Mouse (Mus musculus) frontal cortex, adult 2 months (tissue): Measurements from ENCODE around the gene Mpst. TPM values are rescaled to one million over a fixed set of nuclear protein-coding genes. Genes with fewer than 3 reads are reported as not detected.
A peak's percentile ranks its signal among the peaks of the same experiment; 100 is the strongest.

Experiments
- DNase-seq, 2 experiments: peaks; one replicate each; pipeline ENCODE4 v3.0.0; 2022; ENCODE audit warnings: low spot score in 1 of 2; ENCODE audit errors: extremely low spot score in 1 of 2
- polyA plus RNA-seq: library from polyadenylated mRNA; depleted of rRNA; stranded (reverse); fragments of >200 nt; gene quantifications from 2 replicates; pipeline ENCODE4 v1.2.3, GENCODE M21; 2012

The Mpst gene
- polyA plus RNA-seq, 1 experiment: 58.0 TPM

DNA sequence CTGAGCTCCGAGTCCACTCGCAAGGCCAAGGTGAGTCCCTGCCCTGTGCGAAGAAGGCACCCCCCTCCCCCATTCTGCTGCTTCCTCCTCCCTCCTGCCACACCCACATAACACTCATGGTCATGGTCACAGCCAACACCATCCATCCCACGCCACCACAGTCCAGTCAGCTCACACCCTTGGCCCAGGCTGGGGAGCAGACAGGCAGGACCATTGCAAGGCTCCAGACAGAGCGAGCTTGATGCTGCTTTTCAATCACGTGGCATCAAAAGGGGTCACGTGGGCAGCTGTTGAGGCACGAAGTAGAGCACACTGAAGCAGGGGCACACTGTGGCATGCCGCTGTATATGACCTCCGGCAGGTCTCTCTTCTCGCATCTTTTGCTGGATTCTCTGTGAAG is 29.5 kb downstream of the Mpst start:
- DNase-seq: no peak

DNA sequence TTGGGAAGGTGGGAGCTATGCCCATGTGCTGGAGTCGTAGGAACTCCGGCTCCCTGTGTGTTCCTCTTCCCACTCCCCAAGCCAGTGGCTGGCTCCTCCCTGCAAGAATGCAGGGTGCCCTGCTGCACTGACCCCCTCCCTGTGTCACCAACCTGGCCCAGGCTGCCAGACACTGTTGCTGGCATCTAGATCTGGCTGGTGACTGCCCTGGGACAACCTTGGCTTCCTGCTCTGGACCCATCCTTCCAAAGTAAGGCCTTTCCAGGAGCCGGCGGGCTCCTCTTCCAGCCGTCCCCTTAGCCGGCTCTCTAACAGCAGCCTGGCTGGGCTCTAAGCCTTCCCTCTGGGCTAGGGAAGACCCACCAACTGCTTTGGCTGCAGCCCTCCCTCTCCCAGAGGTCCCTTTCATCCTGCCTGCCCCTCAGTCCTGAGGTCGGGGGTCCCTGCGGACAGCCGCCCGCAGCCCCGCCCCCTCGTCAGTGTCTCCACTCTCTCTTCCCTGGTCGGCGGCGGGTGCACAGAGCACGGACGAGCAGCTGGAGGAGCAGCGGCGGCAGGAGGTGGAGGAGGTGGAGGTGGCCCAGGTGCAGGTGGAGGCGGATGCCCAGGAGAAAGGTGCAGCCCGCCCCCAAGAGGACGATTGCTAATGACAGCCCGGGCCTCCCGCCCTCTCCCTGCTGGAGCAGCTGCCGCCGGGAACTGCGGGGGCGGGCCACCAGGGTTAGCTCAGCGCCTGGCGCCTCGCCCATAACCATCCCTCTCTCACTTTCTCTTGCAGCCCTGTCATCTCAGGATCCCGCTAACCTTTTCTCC is 30.4 kb downstream of the Mpst start:
- peak; percentile 88 to 95 for DNase-seq

DNA sequence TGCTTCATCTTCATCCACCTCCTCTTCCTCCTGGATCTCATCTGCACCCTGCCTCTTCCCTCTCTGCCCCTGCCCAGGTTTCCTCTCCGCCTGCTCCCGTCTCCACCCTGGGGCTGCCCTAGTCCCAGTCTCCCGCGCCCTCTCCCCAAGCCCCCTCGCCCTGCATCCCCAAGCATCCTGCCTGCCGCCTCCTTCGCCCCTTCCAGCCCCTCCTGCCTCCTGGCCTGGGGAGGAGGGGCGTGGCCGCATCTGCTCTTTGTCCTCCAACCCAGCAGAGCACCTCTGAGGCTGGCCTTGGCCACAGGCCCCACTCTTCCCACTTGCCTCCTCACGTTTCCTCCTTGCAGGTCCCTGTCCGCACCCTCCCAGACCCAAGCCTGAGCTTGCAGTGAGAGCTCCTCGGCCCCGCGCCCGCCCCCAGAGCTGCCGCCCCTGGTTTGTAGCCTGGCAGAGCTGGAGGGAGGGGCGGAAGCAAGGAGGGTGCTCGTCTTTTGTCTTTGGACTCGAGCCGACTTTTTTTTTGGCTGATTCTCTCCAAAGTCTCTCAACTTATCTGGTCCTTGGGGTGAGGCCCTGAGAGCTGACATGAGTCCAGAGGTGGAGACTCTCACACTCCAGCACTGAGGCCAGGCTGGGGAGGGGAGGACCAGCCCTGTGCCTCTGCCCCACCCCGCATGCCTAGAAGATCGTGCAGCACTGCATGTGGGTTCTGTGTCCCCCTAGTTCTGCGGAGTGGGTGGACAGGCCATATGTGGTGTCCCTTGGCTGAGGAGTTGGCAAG is 31.2 kb downstream of the Mpst start:
- DNase-seq: peak; percentile 74 to 76

DNA sequence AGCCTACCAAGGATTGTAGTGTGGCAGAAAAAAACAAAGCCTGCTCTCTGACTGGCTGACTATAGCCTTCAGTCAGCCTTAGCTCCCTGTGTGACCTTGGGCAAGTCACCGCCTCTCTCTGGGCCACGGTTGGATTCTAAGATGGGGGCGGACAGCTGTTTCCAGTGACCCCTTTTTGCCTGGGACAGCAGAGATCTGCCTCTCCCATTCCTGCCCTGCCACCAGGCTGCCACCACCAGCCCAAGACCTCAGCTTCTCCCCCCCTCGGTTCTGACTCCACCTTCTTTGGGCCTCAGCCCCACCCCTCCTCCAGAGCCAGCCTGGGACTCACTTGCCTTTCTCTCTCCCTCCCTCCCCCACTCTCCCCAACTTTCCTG is 31.8 kb downstream of the Mpst start:
- no peak for DNase-seq

DNA sequence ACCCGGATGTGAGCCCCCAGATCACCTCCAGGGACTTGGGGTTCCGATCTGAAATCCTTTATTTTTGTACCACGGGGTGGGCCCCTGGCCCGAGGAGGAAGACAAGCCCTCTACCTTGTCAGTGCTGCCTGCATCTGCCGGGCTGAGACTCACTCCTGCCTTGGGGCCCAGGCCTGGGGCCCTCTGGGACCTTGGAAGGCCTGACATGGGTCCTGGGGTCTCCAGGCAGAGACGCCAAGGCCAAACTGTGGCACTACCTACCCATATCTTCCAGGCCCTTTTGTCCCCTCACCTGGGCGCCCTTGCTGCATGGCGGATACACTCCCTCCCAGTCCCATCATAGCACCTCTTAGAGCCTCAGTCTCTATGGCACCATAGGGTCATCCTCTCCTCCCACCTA is 32.3 kb downstream of the Mpst start:
- DNase-seq: no peak

DNA sequence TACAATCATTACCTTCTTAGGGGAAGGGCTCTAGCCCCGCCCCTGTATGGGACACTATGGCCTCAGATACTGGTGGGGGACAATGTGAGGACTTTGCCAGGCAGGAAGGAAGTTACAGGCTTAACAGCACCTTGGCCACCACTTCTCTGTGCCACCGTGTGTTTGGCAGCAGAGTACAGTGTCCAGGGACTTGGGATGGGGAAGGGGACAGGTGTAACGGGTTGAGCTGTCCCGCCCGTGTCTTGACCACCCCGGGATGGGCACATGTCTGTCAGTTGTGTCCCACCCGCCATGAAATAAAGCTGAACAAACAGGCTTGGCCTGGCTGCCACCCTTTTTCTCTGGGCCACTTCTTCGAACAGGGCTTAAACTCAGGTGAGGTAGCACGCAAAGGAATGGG is 32.8 kb downstream of the Mpst start:
- no peak for DNase-seq

DNA sequence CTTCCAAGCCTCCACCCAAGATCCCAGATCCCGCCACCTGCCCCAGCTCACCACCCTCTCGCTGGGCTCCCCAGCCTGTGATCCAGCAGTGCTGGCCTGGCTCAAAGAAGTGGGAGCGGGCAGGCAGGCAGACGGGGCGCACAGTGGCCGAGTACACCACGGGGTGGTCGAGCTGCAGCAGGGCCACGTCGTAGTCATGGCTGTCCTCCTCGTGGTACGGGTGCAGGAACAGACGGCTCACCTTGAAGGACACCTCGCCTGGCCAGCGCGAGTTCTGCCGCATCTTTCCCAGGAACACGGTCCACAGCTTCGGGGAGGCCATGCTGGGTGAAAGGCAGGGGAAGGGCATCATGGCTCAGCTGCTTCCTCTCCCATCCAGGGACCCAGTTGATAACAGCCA is 36.0 kb downstream of the Mpst start:
- no peak for DNase-seq

DNA sequence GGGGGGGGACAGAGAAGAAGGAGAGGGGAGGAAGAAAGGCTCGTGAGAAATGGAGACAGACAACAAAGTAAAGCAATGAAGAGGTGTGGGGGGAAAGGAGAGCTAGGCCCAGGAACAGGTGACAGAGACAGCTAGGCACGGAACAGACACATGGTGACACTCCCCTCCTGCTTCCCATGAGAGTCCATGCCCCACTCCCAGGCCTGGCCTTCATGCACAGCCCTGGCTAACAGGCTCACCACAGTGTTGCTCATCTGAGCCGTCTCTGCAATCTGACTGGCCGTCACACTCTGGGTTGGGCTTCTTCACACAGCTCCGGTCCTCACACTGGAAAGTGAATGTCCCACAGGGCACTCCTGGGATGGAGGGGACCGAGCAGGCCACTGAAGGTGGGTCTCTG is 37.6 kb downstream of the Mpst start:
- DNase-seq: no peak

DNA sequence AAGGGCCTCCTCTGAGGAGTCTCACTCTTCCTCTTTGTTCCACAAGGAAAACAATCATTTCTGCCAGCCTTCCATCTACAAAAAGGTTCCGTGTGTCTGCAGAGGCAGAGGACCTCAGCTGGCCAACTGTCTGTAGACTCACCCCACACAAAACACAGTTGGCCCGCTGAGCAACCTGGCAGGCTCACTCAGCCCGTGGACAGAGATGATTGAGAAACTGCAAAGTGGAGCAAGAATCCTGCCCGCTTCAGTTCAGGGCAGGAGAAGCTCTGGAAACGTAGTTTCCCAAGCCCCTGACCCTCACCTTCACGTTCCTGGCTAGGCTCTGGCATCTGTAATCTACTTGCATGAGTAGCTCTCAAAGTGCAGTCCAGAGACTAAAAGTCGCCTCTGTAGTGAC is 40.9 kb downstream of the Mpst start:
- no peak for DNase-seq

DNA sequence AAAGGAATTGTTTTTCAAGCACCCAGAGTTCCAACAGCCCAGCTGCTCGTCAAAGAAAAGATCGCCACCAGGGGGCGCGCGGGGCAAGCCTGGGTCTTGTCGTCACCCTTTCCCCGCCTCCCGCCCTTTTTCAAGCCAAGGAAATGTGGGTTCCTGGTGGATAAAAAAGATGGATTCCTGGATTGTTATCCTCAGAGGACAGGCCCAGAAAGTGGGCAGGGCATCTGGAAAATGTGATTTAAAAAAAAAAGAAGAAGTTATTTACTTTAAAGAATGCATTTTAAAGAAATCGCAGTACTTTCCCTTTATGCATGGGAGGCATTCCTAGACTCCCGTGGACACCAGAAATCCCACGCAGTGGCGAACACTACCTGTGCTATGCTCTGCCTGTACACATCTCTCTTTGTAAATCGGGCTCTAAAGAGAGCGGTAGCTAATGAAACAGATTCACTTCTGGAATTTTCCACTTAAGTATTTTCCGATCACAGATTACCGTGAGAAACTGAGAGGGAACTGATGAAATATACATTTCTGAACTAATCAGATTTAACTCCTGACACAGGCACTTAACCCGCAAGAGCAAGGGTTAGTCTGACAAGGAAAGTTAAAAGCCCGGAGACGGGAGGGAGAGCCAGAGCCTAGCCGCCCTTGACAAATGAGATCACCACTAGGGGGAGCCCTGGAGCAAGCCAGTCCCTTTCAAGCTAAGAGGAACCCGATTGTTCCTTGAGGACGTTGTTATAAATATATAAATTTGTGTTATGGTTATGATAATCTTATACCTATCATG is 41.7 kb downstream of the Mpst start:
- DNase-seq: peak; percentile 85 to 99

DNA sequence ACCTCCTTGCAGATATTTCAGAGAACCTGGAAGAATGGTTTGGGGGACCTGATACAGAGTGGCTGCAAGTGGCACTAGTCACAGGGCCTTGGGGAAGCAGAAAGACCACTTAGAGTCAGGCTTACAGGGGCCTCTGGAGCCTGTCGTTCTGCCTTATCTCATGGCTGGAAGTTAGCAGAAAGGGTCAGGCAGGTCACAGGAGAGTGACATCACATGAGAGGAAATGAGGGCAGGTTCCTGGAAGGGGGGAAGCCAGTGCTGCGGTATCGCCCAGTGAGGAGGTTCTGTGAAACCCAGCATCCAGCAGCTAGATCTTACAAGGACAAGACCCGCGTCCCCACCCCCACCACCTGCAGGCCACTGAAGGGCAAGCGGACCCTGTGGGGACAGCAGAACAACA is 42.9 kb downstream of the Mpst start:
- DNase-seq: no peak

DNA sequence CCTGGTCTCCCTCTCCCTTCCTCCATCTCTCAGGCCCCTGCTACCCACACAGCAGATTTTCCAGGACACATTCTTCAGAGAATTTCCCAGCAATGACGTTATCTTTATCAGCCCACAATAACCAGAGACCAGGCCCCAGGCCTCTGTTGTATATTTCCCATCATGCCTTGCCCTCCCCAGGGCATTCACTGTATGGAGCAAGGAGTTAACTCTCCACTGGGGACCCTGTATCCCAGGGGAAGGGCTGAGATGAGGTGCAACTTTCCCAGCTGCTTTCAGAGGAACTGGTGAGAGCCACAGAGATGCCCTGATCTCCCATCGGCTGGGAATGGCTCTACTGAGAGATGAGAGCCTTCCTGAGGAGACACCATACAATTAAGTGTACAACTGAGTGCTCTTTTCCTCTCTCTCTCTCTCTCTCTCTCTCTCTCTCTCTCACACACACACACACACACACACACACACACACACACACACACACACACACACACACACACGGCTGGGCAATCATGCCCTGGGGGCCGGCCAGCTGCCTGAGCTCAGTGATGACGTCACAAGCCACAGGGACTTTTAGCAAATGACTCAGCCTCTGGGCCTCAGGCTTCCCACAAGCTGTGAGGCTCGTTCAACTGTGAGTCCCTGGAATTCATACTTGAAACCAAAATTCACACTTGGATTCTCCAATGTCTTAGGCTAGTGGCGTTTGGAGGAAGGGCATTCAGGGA is 43.6 kb downstream of the Mpst start:
- peak in 1 of 2 experiments; percentile 76 for DNase-seq

DNA sequence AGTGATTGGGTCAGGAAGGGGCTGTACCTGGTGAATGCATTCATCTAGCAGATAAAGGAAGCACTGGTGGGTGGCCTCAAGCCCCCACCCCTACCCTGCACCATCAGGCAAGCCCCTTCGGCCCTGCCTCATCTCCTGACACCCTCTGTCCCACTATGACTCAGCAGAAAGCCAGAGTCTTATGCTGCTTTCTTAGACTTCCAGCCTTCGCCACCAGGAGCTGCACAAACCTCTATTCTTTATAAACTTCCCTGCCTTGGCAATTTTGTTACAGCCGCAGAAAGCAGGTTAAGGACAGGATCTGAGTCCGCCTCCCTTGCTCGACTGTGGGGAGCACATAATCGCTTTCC is 44.2 kb downstream of the Mpst start:
- no peak for DNase-seq

DNA sequence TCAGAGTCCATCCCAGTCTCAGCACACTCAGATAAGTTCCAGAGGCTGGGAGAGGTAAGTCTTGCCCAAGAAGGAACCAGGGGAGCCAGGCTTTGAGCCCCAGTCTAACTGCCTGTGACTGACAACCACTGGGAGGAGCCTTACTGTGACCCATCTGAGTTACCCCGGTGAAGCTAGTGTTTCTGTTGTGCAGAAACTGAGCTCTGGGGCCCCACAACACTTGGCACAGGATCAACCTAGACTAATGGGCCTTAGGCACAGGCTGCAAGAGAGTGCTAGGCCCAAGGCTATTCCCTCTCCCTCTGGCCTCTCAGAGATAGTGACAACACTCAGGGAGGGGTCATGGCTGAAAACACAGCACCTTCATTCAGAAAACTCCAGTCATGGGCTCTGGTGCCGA is 45.0 kb downstream of the Mpst start:
- DNase-seq: no peak

DNA sequence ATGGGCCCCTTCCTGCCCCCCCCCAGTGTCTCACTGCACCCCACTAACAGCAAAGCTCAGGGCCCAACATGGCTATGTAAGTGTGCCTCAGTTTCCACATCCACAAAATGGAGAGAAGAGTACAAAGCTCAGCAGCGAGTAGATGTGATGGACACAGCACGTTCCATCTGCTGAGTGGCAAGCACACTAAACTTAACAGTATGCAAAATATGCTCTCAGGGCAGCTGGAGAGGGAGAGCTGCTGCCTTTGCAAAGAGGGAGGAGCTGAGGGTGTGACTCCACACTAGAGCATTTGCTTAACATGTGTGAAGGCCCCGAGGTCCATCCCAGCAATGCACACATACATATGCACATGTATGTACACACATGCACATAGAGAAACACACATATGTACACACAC is 46.7 kb downstream of the Mpst start:
- no peak for DNase-seq

DNA sequence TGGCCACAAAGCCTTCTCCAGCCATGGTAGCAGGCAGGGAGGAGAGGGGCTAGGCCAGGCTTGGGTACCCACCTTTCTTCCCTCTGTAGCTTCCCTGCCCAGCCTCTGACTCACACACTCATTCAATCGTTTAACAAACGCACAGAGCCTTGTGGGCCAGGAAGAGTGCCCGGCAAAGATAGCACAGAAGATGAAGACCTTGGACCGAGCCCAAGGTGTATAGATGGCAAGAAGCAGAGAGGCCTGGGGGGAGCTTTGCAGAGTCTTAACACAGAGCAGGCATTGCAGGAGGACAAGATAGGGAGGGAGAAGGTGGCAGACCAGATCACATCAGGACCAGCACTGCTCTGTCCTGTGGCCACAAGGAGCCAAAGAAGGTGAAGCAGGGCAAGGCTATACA is 49.0 kb downstream of the Mpst start:
- no peak for DNase-seq

DNA sequence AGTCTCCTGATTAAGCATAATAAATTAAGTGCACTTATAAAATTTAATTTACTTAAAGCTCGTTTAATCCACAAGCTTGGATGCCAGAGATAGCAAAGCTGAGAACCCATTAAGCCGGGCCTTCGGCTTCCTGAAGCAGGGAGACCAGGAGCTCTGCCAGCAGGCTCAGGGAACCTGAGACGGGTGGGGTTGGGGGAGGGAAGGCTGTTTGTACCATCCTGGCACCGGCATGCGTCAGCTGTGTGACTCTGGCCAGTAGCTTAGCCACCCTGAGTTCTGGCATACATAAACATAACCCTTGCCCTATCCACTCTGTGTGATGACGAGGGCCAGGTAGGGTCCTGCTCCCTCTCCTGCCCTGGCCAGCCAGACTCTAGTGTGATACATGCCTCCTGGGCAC is 49.8 kb downstream of the Mpst start:
- no peak for DNase-seq

DNA sequence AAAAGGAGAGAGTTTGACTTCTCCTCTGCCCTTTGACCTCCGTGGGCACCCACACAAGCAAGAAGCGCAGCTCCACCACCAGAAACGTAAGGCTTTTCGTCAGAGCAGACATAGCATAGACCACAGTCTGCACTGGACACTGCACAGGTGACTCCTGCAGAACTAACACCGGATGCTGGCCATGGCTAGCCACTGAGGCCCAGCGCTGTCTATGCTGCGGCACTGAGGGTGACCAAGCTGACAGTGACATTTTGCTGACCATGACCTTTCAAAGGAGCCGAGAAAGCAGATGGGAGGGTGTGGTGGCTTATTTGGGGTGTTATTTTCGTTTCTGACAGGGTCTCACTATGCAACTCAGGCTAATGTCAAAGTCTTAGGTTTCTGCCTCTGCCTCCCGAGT is 51.0 kb downstream of the Mpst start:
- DNase-seq: no peak

DNA sequence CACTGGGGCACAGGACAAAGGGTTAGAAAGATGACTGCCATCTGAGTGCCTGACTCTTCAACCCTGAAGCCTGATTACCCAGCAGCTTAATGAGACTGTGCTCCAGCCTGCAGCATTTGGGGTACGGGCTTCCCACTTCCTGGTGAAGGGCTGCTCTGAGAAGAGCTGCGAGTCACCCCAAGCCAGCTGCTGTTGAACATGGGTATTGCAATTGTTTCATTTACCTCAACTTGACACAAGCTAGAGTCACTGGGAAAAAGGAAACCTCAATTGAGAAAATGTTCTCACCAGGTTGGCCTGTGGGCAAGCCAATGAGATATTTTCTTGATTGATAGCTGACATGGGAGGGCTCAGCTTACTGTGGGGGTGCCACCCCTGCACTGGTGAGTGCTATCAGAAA is 56.8 kb downstream of the Mpst start:
- DNase-seq: no peak
